Mouse (Mus musculus) spleen, adult 18-20 months (tissue): ENCODE measurements around the gene E430018J23Rik.
"Not testable (repeated sequence)": the region's sequence is repeated elsewhere in the genome, so short reads cannot be mapped to it uniquely, and the experiment has no call there.

ENCODE experiments used
- DNase-seq, 2 experiments: peaks; one replicate each; pipeline ENCODE4 v3.0.0; 2022; ENCODE audit warnings: mixed read lengths in 2 of 2

Gene E430018J23Rik

DNA sequence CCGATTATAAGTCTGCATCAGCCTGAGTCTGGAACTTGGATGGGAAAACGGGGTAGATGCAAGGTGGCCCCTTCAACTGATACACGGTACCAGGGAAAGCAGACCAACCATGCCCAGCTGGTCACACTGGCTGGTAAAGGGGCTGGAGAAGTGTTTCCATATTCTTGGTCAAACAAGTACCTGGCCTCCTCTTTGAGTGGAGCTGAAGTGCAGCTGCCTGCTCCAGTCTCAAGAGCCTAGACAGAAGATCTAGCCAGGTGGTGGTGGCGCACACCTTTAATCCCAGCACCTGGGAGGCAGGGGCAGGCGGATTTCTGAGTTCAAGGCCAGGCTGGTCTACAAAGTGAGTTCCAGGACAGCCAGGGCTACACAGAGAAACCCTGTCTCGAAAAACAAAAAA is 51.6 kb downstream of the E430018J23Rik start:
- DNase-seq = not testable (repeated sequence)

DNA sequence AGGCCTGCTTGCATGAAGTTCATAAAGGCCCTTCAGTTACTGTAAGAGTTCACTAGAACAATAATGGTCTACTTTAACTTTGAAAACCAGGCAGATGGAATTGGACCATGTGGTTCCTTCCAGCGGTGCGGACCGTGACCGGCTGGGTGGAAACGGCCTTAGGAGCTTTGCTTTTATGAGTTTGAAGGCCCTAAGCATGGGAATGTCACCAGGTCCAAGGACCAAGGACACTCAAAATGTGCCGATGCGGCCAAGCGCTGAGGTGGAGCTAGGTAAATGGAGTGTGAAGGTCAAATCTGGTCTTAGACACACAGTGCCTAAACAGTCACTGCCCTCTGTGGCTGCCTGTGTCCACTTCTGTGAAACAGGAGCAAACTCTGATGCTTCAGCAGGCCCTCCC is 52.1 kb downstream of the E430018J23Rik start:
- no peak for DNase-seq
